Mouse (Mus musculus): ENCODE measurements around the gene Tecta.

Tecta gene

DNA sequence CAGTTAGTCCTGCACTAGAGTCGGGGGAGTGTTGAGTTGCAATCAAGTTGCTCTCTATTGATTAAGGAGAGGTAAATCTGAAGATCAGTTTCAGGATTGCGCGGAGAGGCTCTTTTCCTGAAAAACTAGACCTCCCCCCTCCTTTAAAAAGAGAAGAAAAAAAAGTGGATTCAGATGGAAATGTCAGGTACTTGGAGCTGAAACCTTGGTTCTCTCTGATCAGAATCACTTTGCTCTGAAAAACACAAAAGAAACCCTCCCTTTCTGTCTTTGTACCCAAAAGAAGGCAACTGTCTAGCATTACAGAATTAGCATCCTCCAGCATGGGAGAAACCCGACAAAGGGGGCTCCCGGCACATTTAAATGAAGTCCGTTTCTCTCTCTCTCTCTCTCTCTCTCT is at the start of gene Tecta:
Gene Tecta (minus strand): TSS at position 101 of the 400 bp plus-strand sequence.
- in situ Hi-C loops (cut with MseI, MboI) = no loop called here

DNA sequence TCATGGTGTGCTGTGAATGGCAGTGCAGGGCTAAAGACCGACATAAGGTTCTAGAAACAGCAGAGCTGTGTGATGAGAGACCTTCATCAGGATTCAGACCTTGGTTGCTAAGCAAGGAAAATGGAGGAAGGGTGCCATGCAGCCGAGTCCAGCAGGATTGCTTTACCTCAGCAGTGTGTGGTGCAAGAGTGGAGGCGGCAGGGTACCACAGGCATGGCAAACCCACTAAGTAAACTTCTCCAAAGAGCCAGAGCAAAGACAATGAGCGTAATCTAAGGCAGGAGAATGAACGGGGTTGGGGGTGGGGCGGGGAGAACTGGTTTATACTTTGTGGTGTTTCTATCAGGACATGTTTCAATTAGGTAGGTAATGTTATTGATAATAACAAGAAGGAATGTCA is 49.3 kb upstream of the Tecta start:
- in situ Hi-C loops (cut with MseI, MboI) = no loop called here

DNA sequence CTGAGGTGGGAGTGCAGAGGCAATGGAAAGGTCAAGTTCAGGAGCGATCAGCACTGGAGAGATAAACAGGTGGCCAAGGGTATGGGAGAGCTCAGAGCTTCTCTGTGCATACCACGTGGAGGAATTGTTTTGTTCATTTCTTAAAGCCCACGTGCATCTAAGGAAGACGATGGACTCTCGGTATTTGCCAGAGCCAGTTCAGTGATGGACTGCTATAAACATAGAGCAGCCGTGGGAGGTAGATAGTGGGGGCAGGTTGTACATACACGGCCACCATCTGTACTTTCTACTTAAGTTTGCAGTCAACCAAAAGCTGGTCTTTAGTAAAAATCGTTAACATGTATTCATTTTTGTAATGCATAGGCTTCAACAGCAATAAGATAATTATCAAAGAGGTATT is 42.4 kb upstream of the Tecta start:
- in situ Hi-C loops (cut with MseI, MboI) = no loop called here

DNA sequence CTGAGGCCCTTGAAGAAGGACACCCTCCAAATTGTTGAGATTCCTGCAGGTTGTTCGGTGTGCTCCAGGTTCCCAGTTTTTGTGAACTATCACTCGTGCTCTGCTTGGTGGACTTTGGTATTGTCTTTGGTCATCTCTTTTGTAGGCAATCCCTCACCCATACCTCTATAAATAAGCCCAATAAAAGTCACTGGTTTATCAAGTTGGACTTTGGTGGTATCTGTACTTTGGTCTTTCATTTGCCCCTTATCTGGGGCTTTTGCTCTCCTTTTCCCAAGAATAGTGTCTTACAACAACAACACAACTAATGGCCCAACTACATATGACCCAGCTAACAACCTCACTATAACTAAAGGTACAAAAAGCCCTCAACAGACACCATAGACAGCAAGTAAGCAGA is 41.5 kb upstream of the Tecta start:
- in situ Hi-C loops (cut with MseI, MboI) = no loop called here

DNA sequence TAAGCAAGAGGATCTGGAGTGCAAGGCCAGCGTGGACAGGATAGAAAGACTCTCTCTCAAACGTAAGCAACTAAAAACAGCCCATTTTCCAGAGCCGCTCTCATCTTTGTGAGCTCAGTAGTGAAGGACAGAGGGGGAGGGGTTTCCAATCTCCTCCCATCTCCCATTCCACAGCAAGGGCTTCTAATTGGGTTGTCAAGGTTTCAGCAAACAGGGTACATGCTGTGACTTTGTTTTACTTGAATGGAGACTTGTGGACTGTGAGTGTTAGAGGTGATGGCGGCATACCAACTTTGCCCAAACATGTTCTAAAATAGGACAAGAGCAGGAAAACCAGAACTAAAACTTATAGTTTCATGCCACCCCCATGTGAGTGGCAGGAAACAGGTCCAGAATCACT is 39.7 kb upstream of the Tecta start:
- in situ Hi-C loops (cut with MseI, MboI) = no loop called here

DNA sequence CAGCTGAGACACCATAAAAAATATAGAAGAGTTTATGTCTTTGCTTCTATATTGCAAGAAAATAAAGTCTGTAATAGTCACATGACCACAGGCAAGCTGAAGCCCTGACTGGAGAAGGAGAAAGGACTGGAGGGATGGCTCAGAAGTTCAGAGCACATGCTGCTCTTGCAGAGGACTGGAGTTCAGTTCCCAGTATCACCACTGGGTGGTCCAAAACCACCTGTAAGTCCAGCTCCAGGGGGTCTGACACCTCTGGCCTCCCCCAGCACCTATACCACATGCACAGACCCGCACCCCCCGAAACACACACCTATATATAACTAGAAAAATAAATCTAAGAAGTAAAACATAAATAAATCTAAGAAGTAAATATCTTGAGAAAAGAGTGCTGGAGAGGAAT is 32.4 kb upstream of the Tecta start:
- in situ Hi-C loops (cut with MseI, MboI) = no loop called here

DNA sequence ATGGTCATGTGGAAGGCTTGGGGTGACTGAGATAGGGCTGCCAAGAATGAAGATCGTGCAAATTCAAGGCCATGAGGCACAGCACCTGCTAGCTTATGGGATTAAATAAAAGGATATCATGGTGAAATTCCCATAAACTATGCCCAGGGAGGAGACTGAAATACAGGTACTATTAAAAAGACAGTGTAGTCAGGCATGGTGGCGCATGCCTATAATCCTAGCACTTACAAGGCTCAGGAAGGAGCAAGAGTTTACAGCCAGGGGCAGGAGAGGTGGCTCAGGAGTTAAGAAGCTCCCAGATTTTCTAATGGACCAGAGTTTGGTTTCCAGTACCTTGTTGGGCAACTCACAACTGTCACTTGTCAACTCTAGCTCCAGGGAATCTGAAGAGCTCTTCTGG is 31.9 kb upstream of the Tecta start:
- in situ Hi-C loops (cut with MseI, MboI) = no loop called here

DNA sequence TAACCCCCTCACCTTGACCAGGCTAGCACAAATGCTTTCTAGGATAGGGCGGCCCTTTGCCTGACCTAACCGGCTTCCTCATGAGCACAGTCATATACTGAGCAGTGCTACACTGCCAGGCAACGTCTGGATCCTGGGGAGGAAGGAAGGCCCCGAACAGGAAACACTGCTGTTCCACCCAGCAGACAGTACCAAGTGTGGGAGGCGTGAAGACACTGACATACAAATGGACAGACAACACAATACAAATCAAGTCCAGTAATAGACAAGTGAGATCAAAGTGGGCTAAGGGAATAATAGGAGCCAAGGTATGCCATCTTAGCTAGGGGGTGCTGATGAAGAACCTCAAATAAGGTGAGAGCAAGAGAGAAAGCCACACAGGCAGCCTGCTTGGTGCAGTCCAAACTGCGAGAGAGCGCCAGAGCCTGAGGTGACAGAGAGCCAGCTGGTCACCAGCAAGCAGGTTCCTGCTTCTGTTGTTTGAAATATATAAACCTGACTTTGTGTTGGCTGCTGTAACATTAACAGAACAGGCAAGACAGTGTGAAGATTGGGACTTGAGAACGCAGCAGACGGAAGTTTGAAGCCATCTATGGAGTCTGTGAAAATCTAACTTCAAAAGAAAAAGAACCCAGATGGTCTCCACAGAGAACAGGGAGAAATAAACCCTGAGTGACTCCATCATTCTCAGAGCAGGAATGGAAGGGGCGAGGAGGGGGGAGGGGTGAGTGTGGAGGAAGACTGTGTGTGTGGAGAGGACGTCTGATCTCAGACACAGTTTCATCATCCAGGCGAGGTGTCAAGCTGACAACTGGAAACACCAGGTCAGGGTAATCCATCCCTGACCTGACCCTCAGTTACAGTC is 28.6 kb upstream of the Tecta start:
- in situ Hi-C loops (cut with MseI, MboI) = no loop called here

DNA sequence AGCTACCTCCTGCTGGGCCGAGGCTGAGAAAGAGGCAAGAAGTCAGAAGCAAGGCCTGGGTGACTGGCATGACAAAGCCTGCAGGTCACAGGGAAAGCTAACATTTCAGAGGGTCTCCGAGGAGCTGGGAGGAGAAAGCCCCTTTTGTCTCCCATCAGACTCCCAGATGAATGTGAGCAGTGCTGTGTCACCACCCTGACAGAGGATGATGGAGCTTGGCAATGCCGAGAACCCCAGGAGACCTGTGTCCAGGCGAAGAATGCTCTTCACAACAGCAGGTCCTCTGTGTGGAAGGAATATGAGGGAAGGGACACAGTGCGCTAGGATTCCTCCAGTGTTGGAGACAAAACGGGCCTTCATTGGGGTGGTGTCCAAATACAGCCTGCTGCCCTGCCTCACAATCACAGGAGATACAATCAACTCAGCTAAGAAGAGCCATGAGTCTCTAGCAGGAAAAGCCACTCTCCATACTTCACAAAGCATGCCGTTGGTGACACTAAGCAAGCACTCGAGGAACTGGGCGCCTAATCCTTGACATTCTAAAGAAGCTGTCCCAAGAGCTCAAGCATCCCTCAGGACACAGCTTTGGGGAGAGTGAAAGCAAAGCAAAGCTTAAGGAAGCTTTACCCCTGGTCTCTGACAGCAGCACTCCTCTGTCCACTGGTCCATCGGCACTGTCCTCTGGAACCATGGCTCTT is 27.1 kb upstream of the Tecta start:
- in situ Hi-C loops (cut with MseI, MboI) = no loop called here

DNA sequence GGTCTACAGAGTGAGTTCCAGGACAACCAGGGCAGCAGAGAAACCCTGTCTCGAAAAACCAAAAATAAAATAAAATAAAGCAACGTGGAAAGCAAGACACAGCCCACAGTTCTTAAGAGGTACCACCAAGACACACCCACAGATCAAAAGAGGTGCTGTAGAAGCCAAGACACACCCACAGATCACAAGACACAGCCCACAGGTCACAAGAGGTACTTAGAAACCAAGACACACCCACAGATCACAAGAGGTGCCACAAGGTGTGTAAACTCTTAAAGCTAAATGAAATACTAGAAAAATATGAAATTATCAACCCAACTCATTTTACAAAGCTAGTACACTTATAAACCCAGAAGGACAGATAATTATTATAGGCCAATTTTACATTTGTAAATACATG is 23.9 kb upstream of the Tecta start:
- in situ Hi-C loops (cut with MseI, MboI) = no loop called here

DNA sequence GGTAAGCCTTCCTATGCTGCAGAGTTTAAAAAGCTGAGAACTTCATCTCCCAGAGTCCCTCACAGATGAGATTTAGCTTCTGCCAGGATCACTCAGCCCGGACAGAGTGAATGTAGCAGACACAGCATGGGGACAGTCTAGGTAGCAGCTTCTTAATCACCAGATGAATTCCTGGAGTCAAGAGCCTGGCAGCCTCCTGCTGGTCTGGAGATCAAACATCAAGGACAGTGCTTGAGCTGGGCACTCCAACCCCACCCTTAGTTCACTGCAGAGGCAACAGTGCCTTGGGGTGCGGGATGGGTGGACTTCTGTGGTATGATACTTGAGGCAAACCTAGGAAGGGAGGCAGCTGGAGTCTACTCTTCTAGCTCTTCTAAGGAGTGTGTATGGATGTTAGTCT is 20.0 kb upstream of the Tecta start:
- in situ Hi-C loops (cut with MseI, MboI) = no loop called here

DNA sequence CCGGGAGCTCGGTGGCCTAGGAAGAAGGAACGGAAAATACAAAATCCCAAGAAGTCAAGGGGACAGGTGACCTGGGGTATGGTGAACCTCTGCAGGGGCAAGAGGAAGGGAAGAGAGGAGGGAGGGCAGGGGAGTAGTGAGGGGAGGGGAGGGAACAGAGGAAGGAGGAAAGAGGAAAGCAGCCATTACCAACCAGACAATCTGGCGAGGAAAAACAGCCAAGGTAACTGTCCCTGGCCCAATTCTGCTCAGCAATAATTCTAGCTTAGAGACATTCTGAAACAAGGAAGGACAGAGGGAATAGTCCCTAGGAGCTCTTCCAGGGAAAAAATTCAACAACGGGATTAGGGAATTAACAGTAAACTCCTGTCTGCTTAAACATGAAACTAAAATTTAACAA is 19.1 kb upstream of the Tecta start:
- in situ Hi-C loops (cut with MseI, MboI) = no loop called here

DNA sequence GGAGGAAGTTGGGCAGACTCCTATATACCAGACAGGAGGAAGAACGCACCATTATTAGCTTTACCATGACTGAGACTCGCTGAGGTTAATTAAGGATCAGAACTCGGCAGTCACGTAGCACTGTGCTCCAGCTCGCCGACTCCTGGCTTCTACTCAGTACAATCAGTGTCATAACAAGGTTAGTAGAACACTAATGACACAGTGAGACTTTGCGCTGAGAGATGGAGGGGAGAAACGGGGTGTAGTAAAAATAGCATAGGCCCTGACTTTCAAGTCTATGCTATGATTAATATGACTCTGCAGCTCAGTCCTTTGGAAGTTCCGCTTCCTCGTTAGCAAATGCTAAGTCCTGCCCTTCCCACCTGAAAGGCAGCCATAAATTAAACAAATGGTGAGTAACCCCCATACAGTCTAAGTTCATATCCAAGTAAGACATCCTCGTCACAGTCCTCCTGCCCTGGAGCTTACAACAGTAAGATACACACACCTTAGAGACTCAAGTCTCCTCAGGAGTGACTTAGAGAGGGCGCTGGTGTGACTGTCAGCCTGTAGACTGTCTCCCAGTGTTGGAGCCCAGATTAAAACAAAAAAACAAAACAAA is 17.7 kb upstream of the Tecta start:
- in situ Hi-C loops (cut with MseI, MboI) = no loop called here

DNA sequence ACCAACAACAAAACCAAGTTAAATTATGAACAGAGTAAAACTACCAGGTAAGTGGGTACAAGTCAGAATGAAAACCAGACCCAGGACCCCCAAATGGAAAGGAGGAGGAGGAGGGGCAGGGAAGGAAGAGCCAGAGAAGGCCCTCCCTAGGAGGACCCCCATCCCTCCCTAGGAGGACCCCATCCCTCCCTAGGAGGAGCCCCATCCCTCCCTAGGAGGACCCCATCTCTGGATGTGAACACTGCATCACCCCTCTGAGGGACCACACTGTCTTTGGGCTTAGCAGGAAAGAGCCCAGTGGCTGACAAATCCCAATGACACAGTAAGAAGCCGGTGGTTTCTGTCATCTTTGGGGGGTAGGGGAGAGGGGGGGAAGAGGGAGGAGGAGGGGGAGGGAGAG is 15.5 kb upstream of the Tecta start:
- in situ Hi-C loops (cut with MseI, MboI) = no loop called here

DNA sequence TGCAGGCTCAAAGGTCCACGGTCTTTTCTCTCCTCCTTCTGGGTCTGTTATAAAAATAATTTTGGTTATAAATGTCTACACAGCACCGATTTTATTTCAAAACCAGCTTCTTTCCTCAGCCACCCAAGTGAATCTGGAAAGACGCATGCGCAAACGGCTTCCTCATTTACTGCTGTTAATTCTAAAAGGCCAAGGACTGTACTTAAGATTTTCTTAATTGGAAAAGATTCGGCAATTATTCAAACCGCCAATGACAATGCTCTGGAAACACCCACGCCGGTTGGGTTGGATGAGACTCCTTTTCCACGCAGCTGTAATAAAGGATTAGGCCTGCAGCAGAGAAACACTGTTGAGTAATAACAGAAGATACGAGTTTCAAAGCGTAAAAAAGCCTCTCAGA is 13.6 kb upstream of the Tecta start:
- in situ Hi-C loops (cut with MseI, MboI) = no loop called here

DNA sequence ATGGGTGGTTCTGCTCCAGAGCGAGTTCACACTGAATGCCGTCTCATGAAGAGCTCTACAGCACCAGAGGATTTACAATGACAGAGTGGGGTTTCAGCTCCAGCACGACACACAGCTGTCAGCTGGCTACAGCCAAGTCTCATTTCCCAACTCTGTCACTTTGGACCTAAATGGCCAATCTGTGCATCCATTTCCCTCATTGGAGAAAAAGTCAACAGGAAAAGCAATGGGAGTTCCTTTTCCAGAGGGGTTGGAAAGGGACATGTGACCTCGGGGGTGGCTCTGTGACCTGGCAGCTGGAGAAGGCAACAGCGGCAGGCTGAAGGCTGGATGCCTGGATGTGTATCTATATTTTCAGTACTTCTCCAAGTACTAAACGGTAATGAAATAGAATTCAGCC is 11.6 kb upstream of the Tecta start:
- in situ Hi-C loops (cut with MseI, MboI) = no loop called here

DNA sequence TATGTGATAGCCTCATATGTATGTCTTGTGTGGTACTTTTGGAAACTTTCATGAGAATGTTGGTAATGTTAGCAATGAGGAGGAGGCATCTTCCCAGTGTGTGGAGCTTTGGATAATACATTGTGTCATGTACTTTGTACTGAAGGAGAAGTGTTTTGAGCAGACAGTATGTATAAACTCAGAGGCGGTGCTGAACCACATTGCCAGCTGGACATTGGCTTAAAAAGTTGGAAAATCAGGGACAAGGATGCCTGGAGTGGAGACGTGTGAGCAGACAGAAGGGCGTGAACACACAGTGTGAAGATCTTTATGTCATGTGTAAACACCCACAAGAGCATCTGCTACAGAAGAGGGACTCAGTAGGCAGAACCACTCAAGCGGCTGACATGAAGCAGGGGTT is 6.0 kb upstream of the Tecta start:
- in situ Hi-C loops (cut with MseI, MboI) = no loop called here

DNA sequence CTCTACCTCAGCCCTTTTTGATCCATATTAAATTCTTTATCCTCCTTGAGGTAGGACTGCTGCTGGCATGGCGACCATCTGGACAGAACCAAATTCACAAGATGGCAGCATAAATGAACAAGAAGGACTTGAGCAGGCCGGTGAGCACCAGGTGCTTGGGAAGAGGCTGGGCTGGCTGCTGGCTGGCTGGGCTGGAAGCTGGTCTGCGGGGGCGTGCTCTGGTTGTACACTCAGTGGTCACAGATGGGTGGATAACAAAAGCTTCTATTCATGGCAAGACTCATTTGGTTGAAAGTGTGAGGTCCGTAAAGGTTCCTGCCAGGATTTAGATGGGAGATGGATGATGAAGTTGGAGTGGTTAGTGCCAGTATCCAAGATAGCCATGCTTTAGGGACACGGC is 1.8 kb upstream of the Tecta start:
- in situ Hi-C loops (cut with MseI, MboI) = no loop called here

DNA sequence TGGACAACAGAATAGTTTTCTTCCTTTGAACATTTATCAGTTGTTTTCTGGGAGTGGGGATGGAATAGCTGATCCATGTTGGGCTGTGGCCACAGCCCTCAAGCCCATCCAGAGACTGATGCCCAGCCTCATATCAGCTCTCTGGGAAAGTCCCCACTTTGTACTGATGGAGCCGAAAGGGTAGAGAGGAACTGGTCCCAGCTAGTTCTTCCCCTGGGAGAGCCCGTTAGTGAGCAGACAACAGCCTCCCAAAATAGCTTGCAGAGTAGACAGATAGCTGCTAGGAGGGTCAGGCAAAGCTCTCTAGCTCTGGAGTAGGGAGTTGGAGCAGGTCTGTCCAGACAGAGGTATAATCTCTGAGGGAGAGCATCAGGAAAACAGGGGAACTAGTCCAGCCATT is 3.6 kb downstream of the Tecta start:
- in situ Hi-C loops (cut with MseI, MboI) = no loop called here

DNA sequence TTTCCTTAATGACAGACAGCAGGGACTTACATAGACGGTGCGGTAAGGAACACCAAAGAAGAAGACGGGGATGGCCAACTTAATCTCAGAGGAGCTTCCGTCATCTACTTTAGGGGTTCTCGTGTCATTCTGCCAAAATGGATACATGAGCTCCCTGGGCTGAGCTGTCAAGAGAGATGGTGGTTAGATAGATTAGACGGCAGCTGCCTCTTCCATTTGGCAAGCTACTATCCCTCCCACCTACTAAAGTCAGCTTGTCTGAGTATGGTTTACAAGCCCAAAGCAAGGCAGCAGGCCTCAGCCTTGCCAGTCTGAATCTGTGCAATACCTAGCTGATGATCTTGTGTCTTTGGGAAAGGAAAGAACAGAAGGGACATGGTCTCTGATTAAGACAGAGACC is 4.8 kb downstream of the Tecta start:
- in situ Hi-C loops (cut with MseI, MboI) = no loop called here

DNA sequence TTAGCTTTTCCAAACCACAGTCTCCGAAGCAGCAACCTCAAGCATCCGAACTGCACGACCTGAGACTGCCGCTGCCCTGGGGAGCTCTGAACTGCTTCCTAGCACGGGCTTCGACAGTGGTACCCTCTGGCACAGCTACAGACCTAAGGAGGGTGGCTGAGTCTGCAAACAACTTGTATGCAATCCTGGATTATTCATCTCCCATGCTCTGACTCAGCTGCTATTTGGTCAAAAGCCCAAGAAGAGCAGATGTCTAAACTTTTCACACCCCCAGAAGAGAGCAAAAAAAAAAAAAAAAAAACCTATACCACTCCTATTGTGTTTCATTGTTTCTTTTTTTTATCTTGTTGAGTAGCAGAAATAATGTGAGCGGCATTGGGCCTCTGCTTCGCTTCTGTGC is 5.4 kb downstream of the Tecta start:
- in situ Hi-C loops (cut with MseI, MboI) = no loop called here

DNA sequence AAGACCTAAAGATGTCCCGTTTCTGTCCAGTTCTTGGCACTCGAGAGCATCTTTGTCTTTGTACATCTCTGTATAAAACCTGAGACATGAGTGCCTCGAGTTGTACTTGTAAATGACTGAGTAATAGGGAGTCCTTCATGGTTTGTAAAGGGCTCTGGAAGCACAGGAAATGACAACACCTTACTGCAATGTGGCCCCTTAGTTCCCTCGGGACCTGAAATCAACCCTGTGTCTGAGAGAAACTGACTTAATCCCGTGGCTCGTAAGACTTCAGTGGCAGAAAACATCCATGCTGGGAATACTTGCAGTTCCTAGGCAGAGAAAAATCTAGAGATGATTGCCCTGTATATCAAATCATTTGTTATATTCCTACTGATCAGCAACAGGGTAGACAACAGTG is 6.8 kb downstream of the Tecta start:
- in situ Hi-C loops (cut with MseI, MboI) = no loop called here

DNA sequence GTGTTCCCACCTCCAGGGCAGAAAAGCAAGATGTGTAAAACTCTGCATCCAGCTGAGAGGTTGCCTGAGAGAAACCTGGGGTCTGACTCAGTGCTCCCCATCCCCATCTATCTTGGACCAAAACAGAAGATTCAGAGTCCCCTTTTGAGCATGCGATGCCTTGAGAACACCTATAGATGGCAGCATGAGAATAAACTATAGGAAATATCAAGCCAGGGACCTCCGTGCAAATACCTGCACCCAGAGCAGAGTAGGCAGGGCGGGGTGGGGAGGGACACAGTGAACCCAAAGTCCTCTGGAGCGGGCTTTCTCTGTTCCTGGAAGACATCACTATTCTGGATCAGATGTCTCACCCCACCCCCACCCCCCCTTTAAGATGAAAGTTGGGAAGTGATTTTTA is 11.2 kb downstream of the Tecta start:
- in situ Hi-C loops (cut with MseI, MboI) = no loop called here
